Mouse (Mus musculus): Measurements from ENCODE around the gene Qars.
A peak's percentile ranks its signal among the peaks of the same experiment; 100 is the strongest.

The Qars gene

GRCm38 (mm10) chr9:108480813-108481519 is 26.5 kb upstream of the Qars start:
- Histone ChIP-seq H3K27me3 (ENCODE audit: control insufficient read depth, insufficient read depth, low read length, poor library complexity, severe bottlenecking) (no peaks in the 10 kb centered on the region), H3K36me3 (ENCODE audit: control insufficient read depth, insufficient read depth, low read length, poor library complexity, severe bottlenecking) (no peaks in the 10 kb centered on the region)
- no peak for DNase-seq (ENCODE audit: low read depth, low spot score)

- Histone ChIP-seq H3K27me3 (ENCODE audit: control insufficient read depth, insufficient read depth, low read length, poor library complexity, severe bottlenecking) (no peaks in the 10 kb centered on the region), H3K36me3 (ENCODE audit: control insufficient read depth, insufficient read depth, low read length, poor library complexity, severe bottlenecking) (no peaks in the 10 kb centered on the region)
- no peak for DNase-seq (ENCODE audit: low read depth, low spot score)
Observed at GRCm38 (mm10) chr9:108481520-108482210, 25.8 kb upstream of the Qars start.

GRCm38 (mm10) chr9:108483051-108483790 is 24.3 kb upstream of the Qars start:
- H3K27me3 ChIP-seq (ENCODE audit: control insufficient read depth, insufficient read depth, low read length, poor library complexity, severe bottlenecking) = no peaks in the 10 kb centered on the region
- no peak for DNase-seq (ENCODE audit: low read depth, low spot score)
- H3K36me3 ChIP-seq (ENCODE audit: control insufficient read depth, insufficient read depth, low read length, poor library complexity, severe bottlenecking) = no peaks in the 10 kb centered on the region

GRCm38 (mm10) chr9:108484021-108484420 is 23.5 kb upstream of the Qars start:
- DNase-seq (ENCODE audit: low read depth, low spot score) = no peak
- no peaks in the 10 kb centered on the region for H3K27me3 ChIP-seq (ENCODE audit: control insufficient read depth, insufficient read depth, low read length, poor library complexity, severe bottlenecking)
- no peaks in the 10 kb centered on the region for H3K36me3 ChIP-seq (ENCODE audit: control insufficient read depth, insufficient read depth, low read length, poor library complexity, severe bottlenecking)

GRCm38 (mm10) chr9:108485301-108485875 is 22.1 kb upstream of the Qars start:
- no peaks in the 10 kb centered on the region for H3K27me3 ChIP-seq (ENCODE audit: control insufficient read depth, insufficient read depth, low read length, poor library complexity, severe bottlenecking)
- no peaks in the 10 kb centered on the region for H3K36me3 ChIP-seq (ENCODE audit: control insufficient read depth, insufficient read depth, low read length, poor library complexity, severe bottlenecking)

GRCm38 (mm10) chr9:108486973-108487530 is 20.5 kb upstream of the Qars start:
- Histone ChIP-seq H3K36me3 (ENCODE audit: control insufficient read depth, insufficient read depth, low read length, poor library complexity, severe bottlenecking) (no peaks in the 10 kb centered on the region), H3K27me3 (ENCODE audit: control insufficient read depth, insufficient read depth, low read length, poor library complexity, severe bottlenecking) (no peaks in the 10 kb centered on the region)
- no peak for DNase-seq (ENCODE audit: low read depth, low spot score)

More at GRCm38 (mm10) chr9:108485301-108485875, 22.1 kb upstream of the Qars start:
- DNase-seq (ENCODE audit: low read depth, low spot score) = no peak

GRCm38 (mm10) chr9:108488403-108488802 is 19.1 kb upstream of the Qars start:
- Histone ChIP-seq H3K36me3 (ENCODE audit: control insufficient read depth, insufficient read depth, low read length, poor library complexity, severe bottlenecking) (peaks cover 3% of the 10 kb centered on the region), H3K27me3 (ENCODE audit: control insufficient read depth, insufficient read depth, low read length, poor library complexity, severe bottlenecking) (no peaks in the 10 kb centered on the region)
- no peak for DNase-seq (ENCODE audit: low read depth, low spot score)

- no peaks in the 10 kb centered on the region for H3K27me3 ChIP-seq (ENCODE audit: control insufficient read depth, insufficient read depth, low read length, poor library complexity, severe bottlenecking)
- no peak for DNase-seq (ENCODE audit: low read depth, low spot score)
- H3K36me3 ChIP-seq (ENCODE audit: control insufficient read depth, insufficient read depth, low read length, poor library complexity, severe bottlenecking) = peaks cover 10% of the 10 kb centered on the region
Observed at GRCm38 (mm10) chr9:108489215-108489614, 18.3 kb upstream of the Qars start.

- Histone ChIP-seq H3K36me3 (ENCODE audit: control insufficient read depth, insufficient read depth, low read length, poor library complexity, severe bottlenecking) (peaks cover 13% of the 10 kb centered on the region), H3K27me3 (ENCODE audit: control insufficient read depth, insufficient read depth, low read length, poor library complexity, severe bottlenecking) (no peaks in the 10 kb centered on the region)
- DNase-seq (ENCODE audit: low read depth, low spot score) = no peak
Observed at GRCm38 (mm10) chr9:108489702-108490558, 17.6 kb upstream of the Qars start.

- peaks cover 14% of the 10 kb centered on the region for H3K36me3 ChIP-seq (ENCODE audit: control insufficient read depth, insufficient read depth, low read length, poor library complexity, severe bottlenecking)
- peak; percentile 97 for DNase-seq (ENCODE audit: low read depth, low spot score)
- no peaks in the 10 kb centered on the region for H3K27me3 ChIP-seq (ENCODE audit: control insufficient read depth, insufficient read depth, low read length, poor library complexity, severe bottlenecking)
Observed at GRCm38 (mm10) chr9:108490559-108491285, 16.8 kb upstream of the Qars start, which contains the start of gene Usp19. Usp19 (plus strand) TSS chr9:108490602.

- DNase-seq (ENCODE audit: low read depth, low spot score) = no peak
- Histone ChIP-seq H3K36me3 (ENCODE audit: control insufficient read depth, insufficient read depth, low read length, poor library complexity, severe bottlenecking) (peaks cover 14% of the 10 kb centered on the region), H3K27me3 (ENCODE audit: control insufficient read depth, insufficient read depth, low read length, poor library complexity, severe bottlenecking) (no peaks in the 10 kb centered on the region)
Observed at GRCm38 (mm10) chr9:108491286-108491580, 16.3 kb upstream of the Qars start.

- no peaks in the 10 kb centered on the region for H3K27me3 ChIP-seq (ENCODE audit: control insufficient read depth, insufficient read depth, low read length, poor library complexity, severe bottlenecking)
- peaks cover 16% of the 10 kb centered on the region for H3K36me3 ChIP-seq (ENCODE audit: control insufficient read depth, insufficient read depth, low read length, poor library complexity, severe bottlenecking)
- peak; percentile 18 for DNase-seq (ENCODE audit: low read depth, low spot score)
Observed at GRCm38 (mm10) chr9:108492043-108492750, 15.3 kb upstream of the Qars start.

GRCm38 (mm10) chr9:108493246-108493645 is 14.3 kb upstream of the Qars start:
- Histone ChIP-seq H3K36me3 (ENCODE audit: control insufficient read depth, insufficient read depth, low read length, poor library complexity, severe bottlenecking) (peaks cover 19% of the 10 kb centered on the region), H3K27me3 (ENCODE audit: control insufficient read depth, insufficient read depth, low read length, poor library complexity, severe bottlenecking) (no peaks in the 10 kb centered on the region)
- no peak for DNase-seq (ENCODE audit: low read depth, low spot score)

Measured in splenic B cell, adult 2 months (primary cell).